Mouse (Mus musculus) heart, postnatal 0 days (tissue): ENCODE data around the gene Dlgap4. TPM values are rescaled to one million over a fixed set of nuclear protein-coding genes. Genes with fewer than 3 reads are reported as not detected.

ENCODE experiments used
- ATAC-seq: fragments of 200-750 bp; cut with Nextera tagmentation; 2 replicates; pipeline ENCODE4 v1.8.0; 2017; ENCODE audit warnings: low read depth, moderate number of reproducible peaks, moderate library complexity; ENCODE audit not compliant: insufficient read depth
- DNase-seq: peaks from one replicate; pipeline ENCODE4 v3.0.0-alpha.2; 2016; ENCODE audit warnings: low spot score
- H3K27ac ChIP-seq: fragments of 300-500 bp; sonication (generic); 2 replicates; pipeline ENCODE4 v1.5.1; 2014; ENCODE audit warnings: low read depth, mild to moderate bottlenecking
- H3K27me3 ChIP-seq: fragments of 300-500 bp; sonication (generic); 2 replicates; pipeline ENCODE4 v1.6.1; 2014; ENCODE audit warnings: low read length, mixed read lengths; ENCODE audit not compliant: control insufficient read depth, insufficient read depth
- H3K36me3 ChIP-seq: fragments of 300-500 bp; sonication (generic); replicated peaks from 2 replicates; pipeline ENCODE4 v1.6.1; 2014; ENCODE audit warnings: low read length, mixed read lengths; ENCODE audit not compliant: control insufficient read depth, insufficient read depth
- H3K4me1 ChIP-seq: fragments of 300-500 bp; sonication (generic); 2 replicates; pipeline ENCODE4 v1.6.1; 2014; ENCODE audit warnings: antibody characterized with exemption; ENCODE audit not compliant: control insufficient read depth, insufficient read depth
- H3K4me2 ChIP-seq: fragments of 300-500 bp; sonication (generic); 2 replicates; pipeline ENCODE4 v1.6.1; 2014; ENCODE audit warnings: low read depth, mild to moderate bottlenecking, low read length, moderate library complexity
- H3K4me3 ChIP-seq: fragments of 300-500 bp; sonication (generic); 2 replicates; pipeline ENCODE4 v1.5.1; 2014; ENCODE audit warnings: low read depth, low read length
- H3K9ac ChIP-seq: fragments of 300-500 bp; sonication (generic); replicated peaks from 2 replicates; pipeline ENCODE4 v1.6.1; 2014; ENCODE audit warnings: low read depth, low read length, mixed read lengths
- H3K9me3 ChIP-seq: fragments of 300-500 bp; sonication (generic); replicated peaks from 2 replicates; pipeline ENCODE4 v1.6.1; 2016; ENCODE audit warnings: low read length; ENCODE audit not compliant: control insufficient read depth
- CTCF ChIP-seq: IDR thresholded peaks from 2 replicates; pipeline ENCODE4 v1.5.1; 2016; ENCODE audit warnings: antibody characterized with exemption, control low read depth, low read depth
- EP300 ChIP-seq: IDR thresholded peaks from 2 replicates; pipeline ENCODE4 v1.6.1; 2016; ENCODE audit warnings: antibody characterized with exemption, low read depth
- WGBS: fragments of 180-500 bp; shearing (Covaris S2); extraction: QIAGEN DNeasy Blood & Tissue Kit; methylation state at CpG from one replicate; pipeline ENCODE4 v1.1.7; 2014; 5-methylcytosine and 5-hydroxymethylcytosine counted together
- polyA plus RNA-seq: library from polyadenylated mRNA; unstranded; fragments of >200 nt; fragmentation: Nextera tagmentation; extraction: Ambion mirVana; gene quantifications from 2 replicates; pipeline ENCODE4 v1.2.1, GENCODE M21; 2015
- total RNA-seq: library from RNA; depleted of rRNA; stranded (reverse); fragments of >200 nt; gene quantifications from 2 replicates; pipeline ENCODE4 v1.2.3, GENCODE M21; 2014; ENCODE audit warnings: low replicate concordance

The Dlgap4 gene
- total and polyA plus RNA-seq, 2 experiments from 2014 or later, result 51.3 to 58.5 TPM

GRCm38 (mm10) chr2:156756937-156757336 lies 143.4 kb downstream of the Dlgap4 start:
- 90% methylated on average over 9 of the region's 9 CpGs for WGBS
- Histone ChIP-seq H3K4me2 (no peak overlapping the region), H3K4me3 (no peak overlapping the region), H3K4me1 (no peaks in the 10 kb centered on the region), H3K9me3 (no peaks in the 10 kb centered on the region), H3K27me3 (no peaks in the 10 kb centered on the region), H3K9ac (no peak overlapping the region), H3K27ac (no peak overlapping the region), H3K36me3 (peaks cover 65% of the 10 kb centered on the region)
- TF ChIP-seq CTCF, result no peak
- TF ChIP-seq EP300, result no peak
- ATAC-seq, result no peak
- no peak for DNase-seq

- H3K36me3 ChIP-seq, result peaks cover 63% of the 10 kb centered on the region
- H3K4me1 ChIP-seq, result no peaks in the 10 kb centered on the region
- no peak for DNase-seq
- peak; percentile 57 for TF ChIP-seq CTCF
- no peak for TF ChIP-seq EP300
- 75% methylated on average over 5 of the region's 5 CpGs for WGBS
- no peak overlapping the region for H3K27ac ChIP-seq
- 0 out of 2 replicates have a peak, but pooled peaks have one; percentile 42 for ATAC-seq
- H3K9ac ChIP-seq, result no peak overlapping the region
- H3K4me2 ChIP-seq, result no peak overlapping the region
- no peaks in the 10 kb centered on the region for H3K27me3 ChIP-seq
- H3K4me3 ChIP-seq, result no peak overlapping the region
- H3K9me3 ChIP-seq, result no peaks in the 10 kb centered on the region
Observed at GRCm38 (mm10) chr2:156760843-156761505, 147.5 kb downstream of the Dlgap4 start.

DNA sequence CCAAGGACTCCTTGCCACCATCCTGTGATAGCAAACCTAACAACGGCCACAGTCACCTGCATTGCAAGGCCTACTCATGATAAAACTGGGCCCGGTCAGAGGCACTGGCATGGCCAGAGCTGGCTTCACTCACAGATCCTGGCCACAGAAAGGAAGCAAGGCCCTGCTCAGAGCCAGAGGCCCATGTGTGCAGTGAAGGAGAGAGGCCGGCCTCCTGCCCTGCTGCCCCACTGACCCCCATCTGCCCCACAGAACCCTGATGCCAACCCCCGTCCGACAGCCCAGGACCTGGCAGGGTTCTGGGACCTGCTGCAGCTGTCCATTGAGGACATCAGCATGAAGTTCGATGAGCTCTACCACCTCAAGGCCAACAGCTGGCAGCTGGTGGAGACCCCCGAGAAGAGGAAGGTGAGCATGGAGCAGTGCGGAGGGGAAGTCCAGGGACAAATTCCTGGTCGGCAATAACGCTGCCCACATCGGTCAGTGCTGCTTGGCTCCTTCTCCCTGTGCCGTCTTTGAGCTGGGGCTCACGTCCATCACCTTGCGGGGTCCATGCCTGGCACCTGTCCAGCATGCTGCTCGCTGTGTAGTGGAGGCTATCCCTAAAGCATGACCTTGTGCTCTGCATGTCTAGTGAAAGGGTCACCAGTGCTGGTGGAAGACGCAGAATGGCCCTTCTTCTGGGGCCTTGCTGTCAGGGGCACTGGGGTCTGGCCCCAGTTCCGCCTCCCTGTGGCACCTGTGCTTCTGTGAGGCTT lies 148.2 kb downstream of the Dlgap4 start:
- 93% methylated on average over 17 of the region's 17 CpGs for WGBS
- H3K9ac ChIP-seq, result no peak overlapping the region
- no peak overlapping the region for H3K4me3 ChIP-seq
- DNase-seq (no peak), ATAC-seq (no peak)
- no peak for TF ChIP-seq CTCF
- peaks cover 56% of the 10 kb centered on the region for H3K36me3 ChIP-seq
- H3K9me3 ChIP-seq, result no peaks in the 10 kb centered on the region
- H3K27me3 ChIP-seq, result no peaks in the 10 kb centered on the region
- no peaks in the 10 kb centered on the region for H3K4me1 ChIP-seq
- H3K4me2 ChIP-seq, result no peak overlapping the region
- no peak overlapping the region for H3K27ac ChIP-seq

- no peak overlapping the region for H3K27ac ChIP-seq
Observed at GRCm38 (mm10) chr2:156762499-156762898, 149.0 kb downstream of the Dlgap4 start.

DNA sequence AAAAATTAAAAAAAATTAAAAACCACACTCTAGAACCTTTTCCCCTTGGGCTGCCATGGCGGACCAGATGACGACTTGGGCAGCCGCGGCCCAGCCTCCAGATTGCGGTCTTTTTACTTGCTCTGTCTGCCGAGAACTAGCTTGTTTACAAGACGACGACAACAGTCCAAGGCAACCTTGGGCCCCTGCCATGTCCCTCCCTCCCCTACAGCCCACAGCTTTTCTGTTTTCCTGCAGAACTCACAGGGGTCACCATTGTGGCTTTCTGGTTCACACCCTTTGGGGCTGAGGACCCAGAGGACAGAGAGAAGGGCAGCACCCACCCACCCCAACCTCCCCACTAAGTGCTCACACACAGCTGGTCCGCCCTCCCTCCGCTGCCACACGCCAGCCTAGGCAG lies 149.6 kb downstream of the Dlgap4 start:
- Histone ChIP-seq H3K4me3 (no peak overlapping the region), H3K4me1 (no peaks in the 10 kb centered on the region), H3K4me2 (no peak overlapping the region), H3K9me3 (no peaks in the 10 kb centered on the region), H3K27ac (no peak overlapping the region), H3K36me3 (peaks cover 42% of the 10 kb centered on the region), H3K9ac (no peak overlapping the region), H3K27me3 (no peaks in the 10 kb centered on the region)
- DNase-seq (no peak), ATAC-seq (no peak)
- 86% methylated on average over 11 of the region's 11 CpGs for WGBS
- TF ChIP-seq CTCF (no peak), EP300 (no peak)

More at GRCm38 (mm10) chr2:156762499-156762898, 149.0 kb downstream of the Dlgap4 start:
- Histone ChIP-seq H3K4me2 (no peak overlapping the region), H3K27me3 (no peaks in the 10 kb centered on the region), H3K9ac (no peak overlapping the region), H3K9me3 (no peaks in the 10 kb centered on the region), H3K36me3 (peaks cover 48% of the 10 kb centered on the region), H3K4me1 (no peaks in the 10 kb centered on the region), H3K4me3 (no peak overlapping the region)
- ATAC-seq (no peak), DNase-seq (no peak)
- no peak for TF ChIP-seq EP300
- no peak for TF ChIP-seq CTCF
- 83% methylated on average over 21 of the region's 21 CpGs for WGBS
